Mouse (Mus musculus) left cerebral cortex, postnatal 14 days (tissue): ENCODE measurements at regions not wholly inside any gene's neighbourhood (a gene's known extent, or its start where the extent isn't known, plus 50 kb on each side); places are given as distances from the start of the nearest gene placed in this dataset.

ENCODE experiments used
- DNase-seq, 2 experiments: peaks; one replicate each; pipeline ENCODE4 v3.0.0; 2021 to 2022; ENCODE audit warnings: low spot score in 2 of 2, mixed read lengths in 1 of 2
- intact Hi-C: fragments of 180-260 bp; cut with DNase I; formaldehyde crosslinking; loops from one replicate; pipeline ENCODE4 v1.15.1; 2025

- DNase-seq, result no peak
- intact Hi-C loops, result no loop called here
Observed at GRCm38 (mm10) chr6:82860485-82860884, 79.1 kb downstream of the Sema4f start.

GRCm38 (mm10) chr6:82856218-82856617 is 82.0 kb upstream of the Hk2 start:
- intact Hi-C loops, result no loop called here
- no peak for DNase-seq

- DNase-seq, result no peak
- intact Hi-C loops, result no loop called here
Observed at GRCm38 (mm10) chr6:82855401-82855800, 81.1 kb upstream of the Hk2 start.

GRCm38 (mm10) chr6:82854780-82855179 is 80.5 kb upstream of the Hk2 start:
- intact Hi-C loops, result no loop called here
- no peak for DNase-seq

GRCm38 (mm10) chr6:82854338-82854737 is 80.1 kb upstream of the Hk2 start:
- intact Hi-C loops, result no loop called here
- no peak for DNase-seq

- intact Hi-C loops, result no loop called here
- peak; percentile 10 to 22 for DNase-seq
Observed at GRCm38 (mm10) chr6:82853076-82853475, 78.8 kb upstream of the Hk2 start.

GRCm38 (mm10) chr6:82850556-82850955 is 76.3 kb upstream of the Hk2 start:
- intact Hi-C loops, result no loop called here

GRCm38 (mm10) chr6:82847598-82847997 is 73.3 kb upstream of the Hk2 start:
- DNase-seq, result peak; percentile 11 to 43
- intact Hi-C loops, result no loop called here

More at GRCm38 (mm10) chr6:82850556-82850955, 76.3 kb upstream of the Hk2 start:
- DNase-seq, result no peak

- intact Hi-C loops, result no loop called here
- DNase-seq, result no peak
Observed at GRCm38 (mm10) chr6:82846587-82847150, 72.4 kb upstream of the Hk2 start.

- intact Hi-C loops, result no loop called here
- no peak for DNase-seq
Observed at GRCm38 (mm10) chr6:82844432-82844831, 70.2 kb upstream of the Hk2 start.

GRCm38 (mm10) chr6:82843881-82844280 is 69.6 kb upstream of the Hk2 start:
- DNase-seq, result no peak

GRCm38 (mm10) chr6:82837246-82837645 is 63.0 kb upstream of the Hk2 start:
- no peak for DNase-seq
- intact Hi-C loops, result no loop called here

More at GRCm38 (mm10) chr6:82843881-82844280, 69.6 kb upstream of the Hk2 start:
- intact Hi-C loops, result no loop called here

- intact Hi-C loops, result no loop called here
- DNase-seq, result no peak
Observed at GRCm38 (mm10) chr6:82835222-82836064, 61.2 kb upstream of the Hk2 start.

GRCm38 (mm10) chr6:82833867-82834266 is 59.6 kb upstream of the Hk2 start:
- DNase-seq, result no peak
- intact Hi-C loops, result no loop called here

GRCm38 (mm10) chr6:82831211-82831610 is 57.0 kb upstream of the Hk2 start:
- intact Hi-C loops, result no loop called here
- DNase-seq, result no peak

GRCm38 (mm10) chr6:82824684-82825083 is 50.4 kb upstream of the Hk2 start:
- intact Hi-C loops, result no loop called here
- DNase-seq, result no peak

GRCm38 (mm10) chr6:82824240-82824639 is 50.0 kb upstream of the Hk2 start:
- intact Hi-C loops, result no loop called here
- DNase-seq, result peak in 1 of 2 experiments; percentile 10
